Mouse (Mus musculus) thymus, postnatal 0 days (tissue): ENCODE measurements around the gene Lpcat4. TPM values are rescaled to one million over a fixed set of nuclear protein-coding genes. Genes with fewer than 3 reads are reported as not detected.

ENCODE experiments used
- polyA plus RNA-seq: library from polyadenylated mRNA; unstranded; fragments of >200 nt; fragmentation: Nextera tagmentation; extraction: Ambion mirVana; gene quantifications from 2 replicates; pipeline ENCODE4 v1.2.1, GENCODE M21; 2015

The Lpcat4 gene
- polyA plus RNA-seq, 1 experiment from 2014 or later, result 8.1 TPM

Other genes starting within 250 kb of the Lpcat4 start
- gene Olfr1309, start 249.2 kb upstream of the Lpcat4 start, polyA plus RNA-seq, result not detected in 2 replicates
- not detected in 2 replicates for gene Olfr1310, start 226.8 kb upstream of the Lpcat4 start, polyA plus RNA-seq
- not detected in 2 replicates for gene Olfr1311, start 215.1 kb upstream of the Lpcat4 start, polyA plus RNA-seq
- not detected in 2 replicates for gene Olfr1312, start 189.2 kb upstream of the Lpcat4 start, polyA plus RNA-seq
- not detected in 2 replicates for gene Olfr1313, start 161.6 kb upstream of the Lpcat4 start, polyA plus RNA-seq
- not detected in 2 replicates for gene Olfr1314, start 142.7 kb upstream of the Lpcat4 start, polyA plus RNA-seq
- not detected in 2 replicates for gene Olfr1315-ps1, start 124.0 kb upstream of the Lpcat4 start, polyA plus RNA-seq
- not detected in 2 replicates for gene Olfr1316, start 104.5 kb upstream of the Lpcat4 start, polyA plus RNA-seq
- gene Olfr1317, start 99.1 kb upstream of the Lpcat4 start, polyA plus RNA-seq, result not detected in 2 replicates
- gene Olfr1318, start 85.3 kb upstream of the Lpcat4 start, polyA plus RNA-seq, result 0.09 TPM in 1 of 2 replicates, not detected in the other
- gene Nutm1, start 19.8 kb downstream of the Lpcat4 start, polyA plus RNA-seq, result 0.04 and 0.08 TPM in 2 replicates
- 283 and 333 TPM in 2 replicates for gene Nop10, start 22.5 kb downstream of the Lpcat4 start, polyA plus RNA-seq
- gene Slc12a6, start 26.4 kb downstream of the Lpcat4 start, polyA plus RNA-seq, result 15.8 and 19.4 TPM in 2 replicates
- gene Gm21985, start 26.8 kb downstream of the Lpcat4 start, polyA plus RNA-seq, result not detected in 2 replicates
- gene Emc4, start 128.6 kb downstream of the Lpcat4 start, polyA plus RNA-seq, result 123 and 127 TPM in 2 replicates
- 33.1 and 33.2 TPM in 2 replicates for gene Katnbl1, start 139.7 kb downstream of the Lpcat4 start, polyA plus RNA-seq
- gene Emc7, start 215.5 kb downstream of the Lpcat4 start, polyA plus RNA-seq, result 25.0 and 25.2 TPM in 2 replicates
- not detected in 2 replicates for gene Chrm5, start 241.3 kb downstream of the Lpcat4 start, polyA plus RNA-seq